Mouse (Mus musculus): ENCODE data around the gene Setdb1.

DNA sequence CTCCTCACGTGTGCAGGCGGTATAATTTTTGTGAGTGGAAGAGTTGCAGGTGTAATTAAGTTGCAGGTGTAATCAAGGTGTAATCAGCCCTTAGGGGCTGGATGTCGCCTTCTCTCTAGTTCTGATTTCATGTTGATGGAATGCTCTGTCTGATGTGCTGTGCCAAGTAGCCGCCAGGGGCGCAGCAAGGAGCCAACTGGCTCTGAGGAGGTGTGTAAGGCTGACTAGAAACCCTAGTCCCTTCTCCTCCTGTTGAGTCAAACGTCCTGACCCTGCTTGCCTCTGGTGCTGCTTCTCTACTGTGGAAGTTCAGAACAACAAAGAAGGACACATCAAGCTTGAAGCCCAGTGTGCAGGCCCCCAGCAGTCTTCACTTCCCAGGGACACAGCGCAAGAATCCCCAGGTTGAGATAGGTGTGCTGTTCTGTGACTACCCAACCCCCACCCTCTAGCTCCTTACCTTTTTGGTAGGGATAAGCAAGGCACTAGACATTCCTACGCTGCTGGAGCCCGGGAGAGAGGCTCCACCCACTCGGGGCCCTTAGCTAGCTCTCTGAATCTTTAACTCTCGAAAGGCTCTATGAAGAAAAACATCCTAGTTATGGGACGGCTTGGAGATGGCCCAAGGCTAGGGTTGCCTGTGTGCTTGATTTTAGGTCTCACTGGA lies 39.5 kb downstream of the Setdb1 start:
- no peak for TF ChIP-seq POLR2AphosphoS5 (IDR thresholded peaks at IDR 0.05; ENCODE audit: borderline replicate concordance, low read depth, low read length)
- peak in 1 of 3 experiments; percentile 91; a peak in 2 of 6 replicates for TF ChIP-seq CTCF (IDR thresholded peaks at IDR 0.05 in 2 of 3, conservative IDR thresholded peaks at IDR 0.05 in 1 of 3; ENCODE audit: control insufficient read depth in 1 of 3, insufficient read depth in 1 of 3, low read depth in 2 of 3, low read length in 3 of 3, poor library complexity in 1 of 3, severe bottlenecking in 1 of 3)
- no peak for TF ChIP-seq ELF1 (IDR thresholded peaks at IDR 0.05; ENCODE audit: low read depth, low read length)
- TF ChIP-seq ZMIZ1 (IDR thresholded peaks at IDR 0.05; ENCODE audit: low read depth, low read length): no peak
- TF ChIP-seq SIN3A (IDR thresholded peaks at IDR 0.05; ENCODE audit: low read length): no peak
- no peak for TF ChIP-seq TBP (IDR thresholded peaks at IDR 0.05; ENCODE audit: low read depth, low read length)
- TF ChIP-seq POLR2A (IDR thresholded peaks at IDR 0.05; ENCODE audit: control insufficient read depth in 1 of 2, insufficient read depth in 1 of 2, low read depth in 1 of 2, low read length in 2 of 2, poor library complexity in 1 of 2): no peak
- TF ChIP-seq RCOR1 (IDR thresholded peaks at IDR 0.05; ENCODE audit: low read depth, low read length): no peak
- TF ChIP-seq ZNF384 (IDR thresholded peaks at IDR 0.05; ENCODE audit: low read depth, low read length): no peak
- TF ChIP-seq TAL1 (IDR thresholded peaks at IDR 0.05; ENCODE audit: low read length): no peak
- TF ChIP-seq KAT2A (conservative IDR thresholded peaks at IDR 0.05; ENCODE audit: low read depth, low read length): no peak
- TF ChIP-seq EP300 (IDR thresholded peaks at IDR 0.05; ENCODE audit: low read depth in 1 of 2, low read length in 2 of 2): no peak
- no peak for TF ChIP-seq MAX (IDR thresholded peaks at IDR 0.05; ENCODE audit: low read length)
